Mouse (Mus musculus): ENCODE measurements around the gene Sphk1.
"Not testable (repeated sequence)": the region's sequence is repeated elsewhere in the genome, so short reads cannot be mapped to it uniquely, and the experiment has no call there.

Gene Sphk1

GRCm38 (mm10) chr11:116530187-116531147 is at the start of gene Sphk1:
Gene Sphk1 (plus strand): TSS chr11:116530925.
- no peak for DNase-seq (ENCODE audit: low spot score)

DNA sequence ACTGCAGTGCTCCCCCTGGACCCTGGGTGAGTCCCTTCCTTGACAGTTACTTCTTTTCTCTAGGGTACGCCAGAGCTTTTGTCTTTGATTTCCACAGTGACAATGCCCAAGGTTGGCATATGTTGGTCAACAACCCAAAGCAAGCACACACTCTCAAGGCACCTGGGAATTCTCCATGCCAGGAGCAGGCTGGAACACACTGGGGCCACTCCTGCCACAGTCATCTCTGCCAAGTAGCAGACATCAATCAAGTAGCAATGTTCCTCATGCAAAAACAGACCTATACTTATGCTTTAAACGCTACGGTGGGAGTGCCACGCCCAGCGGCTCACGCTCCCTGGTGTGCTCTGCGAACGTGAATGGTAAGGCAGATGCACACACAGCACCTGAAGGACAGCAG is 49.8 kb upstream of the Sphk1 start:
- DNase-seq (ENCODE audit: low spot score) = no peak

GRCm38 (mm10) chr11:116481776-116482175 is 48.9 kb upstream of the Sphk1 start:
- DNase-seq (ENCODE audit: low spot score) = no peak

DNA sequence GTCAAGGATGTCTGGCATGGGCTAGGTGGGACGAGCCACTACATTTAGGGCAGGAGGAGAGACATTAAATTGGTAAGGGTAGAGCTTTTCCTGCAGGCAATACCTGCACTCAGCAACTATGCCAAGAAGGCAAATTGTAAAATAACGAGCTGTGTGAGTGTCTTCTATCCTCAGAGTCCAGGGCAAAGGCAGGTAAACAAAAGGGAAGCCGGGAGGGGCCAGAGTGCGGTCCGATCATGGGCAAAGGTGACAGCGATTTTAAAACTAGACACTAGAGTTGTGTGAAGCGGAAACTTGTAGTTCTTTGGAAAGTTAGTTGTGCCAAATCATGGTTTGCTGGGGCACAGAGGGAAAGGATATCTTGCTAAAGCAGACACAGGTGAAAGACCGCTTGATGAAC is 46.5 kb upstream of the Sphk1 start:
- DNase-seq (ENCODE audit: low spot score) = no peak

DNA sequence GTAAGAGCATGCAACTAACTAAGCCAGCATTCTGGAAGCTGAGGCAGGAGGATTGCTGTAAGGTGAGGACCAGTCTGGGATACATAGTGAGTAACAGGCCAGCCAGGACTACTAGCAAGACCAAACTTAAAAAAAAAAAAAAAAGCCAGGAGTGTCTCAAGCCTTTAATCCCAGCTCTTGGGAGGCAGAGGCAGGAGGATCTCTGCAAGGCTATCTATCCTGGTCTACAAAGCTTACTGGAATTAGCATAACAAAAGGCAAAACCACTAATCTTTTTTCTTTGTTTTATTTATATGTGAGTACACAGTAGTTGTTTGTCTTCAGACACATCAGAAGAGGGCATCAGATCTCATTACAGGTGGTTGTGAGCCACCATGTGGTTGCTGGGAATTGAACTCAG is 42.5 kb upstream of the Sphk1 start:
- DNase-seq (ENCODE audit: low spot score) = no peak

GRCm38 (mm10) chr11:116488693-116489375 is 41.9 kb upstream of the Sphk1 start:
- DNase-seq (ENCODE audit: low spot score) = no peak

DNA sequence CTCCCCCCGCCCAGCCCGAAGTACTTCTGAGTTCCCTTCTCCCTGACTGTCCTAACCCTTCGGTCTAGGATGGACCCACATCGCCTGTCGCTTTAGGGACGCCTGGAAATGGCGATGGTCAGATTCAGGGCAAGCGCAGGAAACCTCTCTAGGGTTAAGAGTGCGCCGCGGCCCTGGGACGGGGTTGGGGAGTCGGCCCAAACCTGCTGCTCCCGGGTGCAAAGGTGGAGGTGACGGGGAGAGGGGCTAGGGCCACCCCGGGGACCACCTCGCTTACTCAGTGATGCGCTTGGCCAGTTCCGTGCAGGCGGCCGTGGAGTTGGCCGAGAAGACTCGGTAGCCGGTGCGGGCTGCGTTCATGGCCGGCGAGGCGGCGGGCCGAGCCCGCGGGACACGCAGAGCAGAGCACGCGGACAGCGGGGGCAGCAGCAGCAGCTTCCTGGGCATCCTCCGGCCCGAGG is 40.9 kb upstream of the Sphk1 start:
- DNase-seq (ENCODE audit: low spot score) = no peak

DNA sequence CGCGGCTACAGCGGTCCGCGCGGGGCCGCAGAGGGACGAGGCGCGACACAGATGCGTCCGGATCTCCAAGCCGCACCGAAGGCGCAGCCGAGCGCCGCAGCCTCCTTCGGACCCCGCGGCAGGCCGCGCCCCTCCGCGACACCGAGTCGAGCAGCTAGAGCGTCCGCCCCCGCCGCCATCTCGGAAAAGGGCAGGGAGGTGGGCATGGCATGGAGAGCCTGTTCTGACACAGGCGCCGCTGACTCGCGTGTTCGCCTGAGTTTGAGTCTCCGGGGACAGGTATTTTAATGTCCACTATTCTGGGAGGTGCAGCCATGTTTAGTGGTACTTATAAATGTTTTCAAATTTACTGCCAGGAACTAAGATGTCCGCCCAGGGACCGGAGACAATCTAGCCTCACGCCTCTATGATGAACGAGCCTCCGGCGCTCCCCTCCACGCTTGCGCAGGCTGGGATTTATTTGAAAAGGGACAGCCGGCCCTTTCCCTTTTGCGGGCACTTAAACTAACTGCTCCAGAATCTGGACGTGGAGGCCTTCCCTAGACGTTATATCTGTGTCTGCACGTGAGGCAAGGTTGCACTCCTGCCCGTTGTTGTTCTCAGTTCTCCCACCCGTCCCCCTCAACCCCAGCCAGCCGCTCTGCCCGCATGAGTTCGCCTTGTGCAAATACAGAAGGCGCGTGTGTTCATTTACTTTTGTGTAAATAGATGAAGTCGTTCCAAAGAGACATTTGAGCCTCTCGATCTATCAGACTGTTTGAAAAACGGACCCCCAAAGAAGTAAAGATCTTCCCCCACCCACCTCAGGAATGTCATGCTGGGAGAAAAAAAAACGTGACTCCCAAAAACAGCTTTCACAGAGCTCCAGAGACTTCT is 40.3 kb upstream of the Sphk1 start:
- peak; percentile 76 for DNase-seq (ENCODE audit: low spot score)

GRCm38 (mm10) chr11:116491338-116491737 is 39.4 kb upstream of the Sphk1 start:
- no peak for DNase-seq (ENCODE audit: low spot score)

- DNase-seq (ENCODE audit: low spot score) = not testable (repeated sequence)
These were observed 38.2 kb upstream of the Sphk1 start for GRCm38 (mm10) chr11:116492507-116492906.

- no peak for DNase-seq (ENCODE audit: low spot score)
These were observed 37.5 kb upstream of the Sphk1 start for GRCm38 (mm10) chr11:116493191-116493590.

DNA sequence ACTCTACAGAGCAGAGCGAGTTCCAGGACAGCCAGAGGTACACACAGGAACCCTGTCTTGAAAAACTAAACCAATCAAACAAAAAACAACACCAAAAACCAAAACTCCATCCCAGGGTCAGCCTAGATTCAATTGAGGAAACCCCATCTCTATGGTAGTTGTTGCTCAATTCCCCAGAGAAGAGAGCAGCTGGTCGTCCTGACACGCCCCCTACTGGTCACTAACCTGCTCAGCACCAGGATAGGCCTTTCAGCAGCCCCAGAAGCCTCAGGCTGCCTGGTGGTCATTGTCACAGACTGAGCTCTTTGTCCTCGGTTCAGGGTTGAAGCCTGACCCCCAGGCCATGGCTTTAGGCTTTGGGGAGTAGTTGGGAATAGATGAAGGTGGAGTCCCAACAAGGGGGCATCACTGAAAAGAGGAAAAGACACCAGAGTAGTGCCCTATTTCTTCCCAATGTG is 36.9 kb upstream of the Sphk1 start, which contains the start of gene Prpsap1:
Prpsap1 (minus strand) TSS at position 408 of the 458 bp plus-strand sequence.
- DNase-seq (ENCODE audit: low spot score) = no peak

DNA sequence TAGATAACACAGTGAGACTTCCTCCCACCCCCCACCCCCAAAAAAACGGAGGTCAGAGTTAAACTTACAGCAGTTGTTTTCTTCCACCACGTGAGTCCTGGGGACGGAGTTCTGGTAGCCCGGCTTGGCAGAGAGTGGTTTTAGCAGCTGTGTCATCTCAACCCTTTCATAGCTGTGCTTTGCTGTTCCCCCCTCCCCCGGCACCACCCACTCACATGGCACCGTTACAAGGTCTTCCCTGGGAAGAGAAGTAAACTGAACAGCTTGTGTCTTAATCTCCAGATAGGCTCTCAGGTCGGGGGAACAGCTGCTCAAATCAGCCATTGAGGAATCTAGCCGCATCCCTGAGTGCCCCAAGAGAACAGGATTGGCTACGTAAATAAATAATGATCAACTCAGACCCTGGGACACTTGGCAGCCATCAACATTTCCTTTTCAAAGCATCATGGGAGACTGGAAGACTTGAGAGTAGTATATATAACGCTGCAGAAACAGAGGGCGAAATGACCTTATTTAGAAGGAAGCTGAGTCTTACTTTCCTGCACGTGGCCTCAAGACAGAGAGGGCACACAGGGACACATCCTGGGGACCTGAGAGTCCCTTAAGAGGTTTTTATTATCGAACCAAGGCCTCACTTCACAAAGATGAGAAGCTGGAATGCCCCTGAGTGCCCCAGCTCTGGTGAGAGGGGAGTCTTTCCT is 36.1 kb upstream of the Sphk1 start:
- no peak for DNase-seq (ENCODE audit: low spot score)

- DNase-seq (ENCODE audit: low spot score) = no peak
These were observed 33.4 kb upstream of the Sphk1 start for GRCm38 (mm10) chr11:116497313-116497712.

DNA sequence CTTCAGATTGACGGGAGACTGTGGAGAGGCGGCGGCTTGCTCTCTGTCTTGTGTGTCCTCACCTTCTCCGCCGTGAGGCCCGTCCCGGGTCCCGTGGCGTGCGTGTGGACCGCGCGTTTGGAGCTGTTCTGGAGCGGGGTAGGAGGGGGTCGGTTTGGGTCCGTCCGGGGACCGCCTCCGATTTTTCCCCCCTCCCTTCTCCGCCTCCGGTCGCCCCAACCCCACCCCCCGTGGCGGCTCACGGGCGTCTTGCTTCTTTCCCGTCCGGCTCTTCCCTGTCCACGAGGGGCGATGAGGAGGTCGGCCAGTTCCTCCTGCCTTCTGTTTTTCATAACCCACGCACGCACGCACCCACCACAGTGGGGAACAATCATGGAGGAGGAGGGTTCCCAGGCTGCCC is 32.1 kb upstream of the Sphk1 start:
- no peak for DNase-seq (ENCODE audit: low spot score)

DNA sequence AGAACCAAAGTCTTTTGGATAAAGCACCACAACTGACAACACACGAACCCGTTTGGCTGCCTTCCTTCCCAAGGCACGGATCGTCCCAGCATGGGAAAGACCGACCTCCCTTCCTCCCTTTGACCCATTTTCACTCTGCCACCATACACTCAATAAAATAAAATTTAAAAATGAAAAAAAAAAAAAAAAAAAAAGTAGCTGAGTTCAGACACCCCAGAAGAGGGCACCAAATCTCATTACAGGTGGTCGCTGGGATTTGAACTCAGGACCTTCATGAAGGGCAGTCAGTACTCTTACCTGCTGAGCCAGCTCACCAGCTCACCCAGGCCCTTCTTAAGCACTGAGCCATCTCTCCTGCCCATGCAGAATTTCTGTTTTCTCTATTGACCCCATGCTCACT is 31.7 kb upstream of the Sphk1 start:
- no peak for DNase-seq (ENCODE audit: low spot score)

DNA sequence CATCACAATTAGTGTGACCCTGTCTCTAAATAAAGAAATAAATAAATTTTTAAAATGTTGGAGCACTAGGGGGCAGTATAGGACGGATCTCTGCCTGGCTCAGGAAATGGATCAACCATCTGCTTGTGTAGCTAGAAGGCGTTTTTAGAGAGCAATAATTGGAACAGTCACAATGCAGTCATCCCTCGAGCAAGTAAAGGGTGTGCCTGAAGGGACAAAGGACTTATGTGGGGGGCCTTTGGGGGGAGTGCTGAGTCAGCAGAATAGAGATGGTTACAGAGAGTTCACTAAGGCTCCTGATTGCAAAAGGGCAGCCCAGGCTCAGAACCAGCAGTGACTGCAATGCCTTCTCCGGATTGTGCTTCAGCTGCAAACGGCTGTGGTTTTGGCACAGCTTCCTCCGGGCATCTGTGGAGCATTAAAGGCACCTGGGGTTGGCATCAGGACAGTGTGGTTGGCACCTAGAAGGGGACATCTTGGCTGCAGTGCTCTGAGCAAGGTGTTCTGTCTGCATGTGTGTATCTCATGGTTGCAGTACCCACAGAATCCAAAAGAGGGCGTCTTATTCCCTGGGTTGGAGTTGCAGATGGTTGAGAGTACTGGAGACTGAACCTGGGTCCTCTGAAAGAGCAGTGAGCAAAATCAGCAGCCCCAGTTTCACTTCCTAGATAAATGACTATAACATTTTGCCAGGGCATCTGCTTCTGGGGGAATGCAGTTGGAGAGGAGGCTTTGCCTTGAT is 29.5 kb upstream of the Sphk1 start:
- no peak for DNase-seq (ENCODE audit: low spot score)

- no peak for DNase-seq (ENCODE audit: low spot score)
These were observed 26.2 kb upstream of the Sphk1 start for GRCm38 (mm10) chr11:116504516-116504915.

GRCm38 (mm10) chr11:116505573-116505972 is 25.2 kb upstream of the Sphk1 start:
- no peak for DNase-seq (ENCODE audit: low spot score)

DNA sequence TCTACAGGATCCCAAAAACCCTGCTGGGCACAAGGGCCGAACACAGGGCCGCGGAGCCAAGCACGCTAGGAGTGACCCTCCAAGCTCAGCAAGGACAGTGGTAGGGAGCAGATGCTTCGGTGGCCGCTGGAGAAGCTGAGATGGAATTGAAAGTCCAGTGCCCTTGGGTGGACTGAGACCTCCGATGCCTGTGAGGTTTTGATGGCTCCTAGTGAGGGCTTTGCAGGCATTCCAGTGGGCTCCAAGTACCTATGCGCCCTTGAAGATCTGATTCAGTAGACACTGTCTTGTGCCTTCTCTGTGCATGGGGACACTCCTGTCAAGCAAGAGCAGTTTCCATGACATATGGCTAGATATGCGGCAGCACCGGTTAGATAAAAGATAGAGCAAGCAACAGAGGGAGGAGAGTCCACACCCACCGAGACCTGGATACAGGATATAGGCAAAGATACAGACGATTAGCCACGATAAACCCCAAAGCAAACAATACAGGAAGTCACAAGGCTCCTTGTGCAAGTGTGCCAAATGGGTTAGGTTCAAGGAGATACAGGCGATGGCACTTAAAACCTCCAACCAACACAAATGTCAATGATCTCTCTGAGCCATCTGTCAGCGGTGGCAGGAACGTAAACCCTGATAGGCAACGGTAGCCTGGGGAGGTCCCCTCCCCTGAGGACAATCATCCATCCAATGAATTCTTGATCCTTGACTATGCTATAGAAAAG is 24.4 kb upstream of the Sphk1 start:
- no peak for DNase-seq (ENCODE audit: low spot score)
